Mouse (Mus musculus) gastrocnemius, postnatal 25 days (tissue): ENCODE measurements around the gene Fgd1. TPM values are rescaled to one million over a fixed set of nuclear protein-coding genes. Genes with fewer than 3 reads are reported as not detected.

Experiments
- DNase-seq: peaks from one replicate; pipeline ENCODE4 v3.0.0; 2022
- long read RNA-seq, 2 experiments: library from polyadenylated mRNA; stranded (forward); transcript quantifications; one replicate each; pipeline ENCODE4 v2.0.0; 2021
- total RNA-seq, 2 experiments: library from RNA; stranded (reverse); gene quantifications; 1 replicate in 1 of 2; 2 replicates in 1 of 2; pipeline ENCODE4 v1.2.3; 2021

Fgd1 gene
- 1 to 10 TPM; 1.8 to 2.3 TPM for total RNA-seq
- long read RNA-seq, experiment 1, partial matches to known transcripts: 0 of 1 reads
- long read RNA-seq, experiment 1, other reads (novel, unspliced or antisense): 1 of 1 reads
- long read RNA-seq, experiment 2, full-length matches to known transcripts: 2 of 2 reads
- long read RNA-seq, experiment 2, partial matches to known transcripts: 0 of 2 reads
- long read RNA-seq, experiment 2, other reads (novel, unspliced or antisense): 0 of 2 reads

- no peak for DNase-seq
Observed at GRCm38 (mm10) chrX:151045850-151046249, at the start of gene Fgd1. TSS of gene Fgd1 (plus strand) at chrX:151046150.

GRCm38 (mm10) chrX:150996775-150997174 is 49.2 kb upstream of the Fgd1 start:
- no peak for DNase-seq

DNA sequence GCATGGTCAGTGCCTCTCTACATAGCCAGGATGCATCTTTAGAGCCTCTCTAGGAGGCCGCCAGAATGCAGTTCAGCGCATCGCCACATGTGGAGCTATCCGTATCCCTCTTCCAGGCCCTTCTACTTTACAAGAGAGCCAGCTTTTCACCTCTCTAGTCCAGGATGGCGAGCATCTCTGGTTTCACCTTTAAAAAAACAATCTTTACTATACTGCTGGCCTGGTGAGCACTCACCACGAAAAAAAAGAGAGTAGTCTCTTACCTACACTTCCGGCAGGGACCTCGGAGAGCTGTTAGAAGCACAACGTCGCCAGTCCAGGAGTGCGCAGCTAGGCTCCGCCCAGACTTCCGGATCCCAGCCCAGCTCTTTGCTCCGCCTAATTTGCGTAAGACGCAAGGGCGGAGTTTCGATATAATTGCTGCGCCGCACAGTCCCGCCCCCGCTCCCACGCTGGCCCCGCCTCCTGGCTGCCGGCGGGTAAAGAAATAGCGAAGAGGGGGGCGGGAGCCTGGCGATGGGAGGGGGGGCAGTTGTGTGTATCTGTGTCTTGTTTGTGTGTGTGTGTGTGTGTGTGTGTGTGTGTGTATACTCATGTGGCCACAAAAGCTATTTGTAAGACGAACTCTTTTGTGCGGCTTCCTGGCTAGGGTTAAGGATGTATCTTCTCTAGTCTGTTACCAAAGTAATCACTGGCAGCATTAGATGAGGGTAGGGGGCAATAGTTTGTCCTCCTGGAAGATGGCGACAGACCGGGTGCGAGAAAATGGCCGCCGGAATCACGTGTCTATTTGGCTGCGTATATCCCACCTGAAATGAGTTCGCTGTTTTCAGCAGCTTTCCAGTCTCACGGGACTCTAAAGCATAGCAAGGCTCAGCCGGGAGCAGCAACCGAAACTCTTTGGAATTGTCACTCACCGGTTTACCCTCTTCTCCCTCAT is 28.7 kb upstream of the Fgd1 start, which contains the start of gene Gnl3l:
Gene Gnl3l (minus strand): TSS at position 385 of the 940 bp plus-strand sequence.
- DNase-seq: peak; percentile 88

DNA sequence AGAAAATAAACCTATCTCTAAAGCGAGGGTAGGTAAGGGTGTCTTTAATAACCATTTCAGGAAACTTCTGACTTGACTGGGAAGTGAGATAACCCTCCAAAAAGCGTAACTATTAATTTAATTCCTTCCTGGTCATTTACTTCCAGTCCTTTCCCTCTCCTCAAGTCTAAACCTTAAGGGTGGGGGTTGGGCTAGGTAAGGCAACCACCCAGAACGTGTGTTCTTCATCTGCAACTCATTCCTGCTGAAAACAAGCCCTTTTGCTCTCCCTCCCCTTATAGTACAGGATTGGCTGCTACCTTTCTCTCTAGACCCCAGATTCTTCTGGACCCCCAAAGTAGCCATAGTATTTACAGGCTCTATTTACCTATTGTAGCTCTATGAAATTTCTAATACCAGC is 28.1 kb upstream of the Fgd1 start:
- DNase-seq: no peak

DNA sequence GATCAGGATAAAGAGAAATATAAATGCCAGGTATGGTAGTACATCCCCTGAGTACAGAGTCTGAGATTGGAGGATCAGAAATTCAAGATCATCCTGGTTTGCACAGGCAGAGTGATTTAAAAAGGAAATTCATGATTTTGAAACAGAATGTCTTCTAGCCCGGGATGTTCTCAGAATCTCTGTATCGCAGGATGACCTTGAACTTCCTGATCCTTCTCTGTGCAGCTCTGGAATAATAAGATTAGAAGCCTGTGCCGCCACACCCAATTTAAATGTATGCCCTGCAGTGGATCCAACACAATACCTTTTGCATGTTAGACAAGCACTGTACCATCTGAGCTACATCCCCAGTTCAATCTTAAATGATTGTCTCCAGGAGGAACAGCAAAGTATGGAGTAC is 27.2 kb upstream of the Fgd1 start:
- DNase-seq: no peak

DNA sequence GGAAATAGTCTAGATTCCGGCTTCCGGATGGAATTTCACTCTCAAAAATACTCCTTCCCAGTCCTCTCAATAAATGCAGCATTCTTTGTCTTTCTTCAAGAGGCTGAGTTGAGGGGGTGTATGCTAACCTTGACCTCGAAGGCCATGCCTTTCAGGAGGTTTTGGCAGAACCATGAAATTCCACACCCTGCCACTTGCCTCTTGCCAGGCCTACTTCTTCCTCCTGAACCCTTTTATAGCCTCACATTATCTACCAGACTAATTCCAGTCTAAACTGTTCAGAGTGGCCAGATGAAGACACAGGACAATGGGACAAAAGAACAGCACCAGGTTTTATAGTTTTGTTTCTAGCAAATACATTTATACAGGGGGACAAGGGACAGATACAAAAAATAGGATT is 14.6 kb upstream of the Fgd1 start:
- no peak for DNase-seq

GRCm38 (mm10) chrX:151041223-151041622 is 4.7 kb upstream of the Fgd1 start:
- DNase-seq: no peak

DNA sequence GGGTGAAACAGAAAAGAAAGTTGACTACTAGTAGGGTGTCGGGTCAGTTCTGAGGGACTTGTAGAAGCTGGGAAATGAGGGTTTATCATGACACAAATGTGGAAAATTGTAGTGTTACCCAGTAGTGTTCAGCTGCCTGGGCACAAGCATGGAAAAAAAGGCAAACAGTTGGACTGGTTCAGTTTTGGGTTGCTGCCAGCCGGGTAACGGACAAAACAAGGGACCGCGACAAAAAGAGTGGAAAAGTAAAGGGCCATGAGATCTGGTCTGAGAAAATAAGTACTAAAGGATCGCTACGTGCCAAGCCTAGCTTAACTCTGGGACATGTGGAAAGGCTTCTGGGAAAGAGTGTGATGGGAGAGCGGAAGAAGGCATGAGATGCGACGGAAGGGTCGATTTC is 371 bp downstream of the Fgd1 start:
- no peak for DNase-seq

- peak; percentile 79 for DNase-seq
Observed at GRCm38 (mm10) chrX:151046777-151047430, 954 bp downstream of the Fgd1 start.

GRCm38 (mm10) chrX:151047431-151048058 is 1.6 kb downstream of the Fgd1 start:
- DNase-seq: peak; percentile 48

DNA sequence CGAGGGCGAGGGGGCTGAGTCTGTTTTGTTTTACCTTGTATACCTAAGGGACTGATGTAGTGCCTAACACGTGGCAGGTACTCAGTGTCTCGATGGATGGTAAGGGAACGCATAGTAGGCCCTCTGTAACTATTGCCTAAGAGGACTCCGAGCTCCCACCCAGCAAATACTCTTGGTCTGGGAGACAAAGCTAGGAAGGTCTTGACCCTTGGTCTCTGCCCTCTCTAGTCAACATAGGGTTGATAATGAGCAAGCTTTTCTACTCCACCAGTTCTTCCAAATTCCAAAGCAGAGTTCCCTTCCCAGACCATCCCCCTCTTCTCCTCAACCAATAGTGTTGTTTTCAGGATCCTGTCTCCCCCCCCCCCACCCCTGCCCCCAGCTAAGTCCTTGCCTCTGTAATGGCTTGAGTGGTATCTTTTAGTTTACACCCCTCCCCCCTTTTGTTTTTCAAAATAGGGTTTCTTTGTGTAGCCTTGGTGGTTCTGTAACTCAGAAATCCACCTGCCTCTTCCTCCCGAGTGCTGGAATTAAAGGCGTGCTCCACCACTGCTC is 3.8 kb downstream of the Fgd1 start:
- no peak for DNase-seq

DNA sequence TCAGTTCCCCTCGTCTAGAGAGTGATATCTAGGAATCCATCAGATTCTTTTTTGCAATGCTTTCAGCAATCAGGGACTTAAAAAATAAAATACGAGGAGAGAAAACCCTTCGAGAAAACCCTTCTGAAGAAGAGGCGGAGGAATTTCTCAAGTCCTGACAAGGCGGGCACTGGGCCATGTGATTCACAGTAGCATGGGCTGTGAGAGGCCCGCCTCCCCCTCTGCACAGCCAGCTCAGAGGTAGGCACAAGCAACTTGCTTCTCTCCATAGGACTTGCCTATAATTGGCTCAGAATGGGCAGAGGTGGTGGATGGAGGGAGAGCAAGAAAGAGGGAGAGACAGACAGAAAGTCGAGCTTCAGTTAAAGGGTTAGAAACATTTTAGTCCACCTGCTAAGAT is 4.4 kb downstream of the Fgd1 start:
- DNase-seq: no peak

DNA sequence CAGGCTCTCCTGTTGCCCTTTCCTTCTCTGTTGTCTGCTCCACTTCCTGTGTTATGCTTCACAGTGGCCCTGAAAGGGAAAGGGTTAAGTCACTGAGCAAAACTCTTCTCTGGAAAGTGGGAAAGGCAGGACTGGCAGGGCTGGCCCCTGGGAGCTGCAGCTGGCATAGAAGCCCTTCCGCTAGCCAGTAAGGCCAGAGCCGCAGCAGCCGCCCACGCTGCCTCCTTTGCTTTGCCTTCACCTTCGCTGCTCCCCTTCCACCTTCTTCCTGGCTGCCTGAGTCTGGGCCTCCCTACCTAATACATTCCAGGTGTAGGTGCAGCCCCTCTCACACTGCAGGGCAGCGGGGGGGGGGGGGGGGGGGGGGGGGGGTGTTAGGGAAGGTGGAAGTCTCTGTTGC is 8.5 kb downstream of the Fgd1 start:
- no peak for DNase-seq

DNA sequence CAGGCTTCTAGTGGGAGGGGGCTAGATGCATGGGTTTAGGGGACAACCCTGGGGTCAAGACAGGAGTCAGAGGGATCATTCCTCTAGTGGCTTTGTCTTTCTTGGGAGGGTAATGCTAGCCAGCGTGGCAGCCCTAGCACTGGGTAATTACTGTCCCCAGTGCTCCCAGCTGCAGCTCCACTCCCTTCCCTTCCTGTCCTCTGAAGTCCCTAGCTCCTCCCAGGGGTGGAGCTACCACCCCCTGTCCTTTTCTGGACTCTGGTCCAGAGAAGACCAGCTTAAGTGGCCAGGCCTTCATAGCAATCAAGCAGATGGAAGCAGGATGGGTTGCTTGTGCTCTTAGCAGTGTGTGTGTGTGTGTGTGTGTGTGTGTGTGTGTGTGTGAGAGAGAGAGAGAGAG is 9.6 kb downstream of the Fgd1 start:
- peak; percentile 26 for DNase-seq

- no peak for DNase-seq
Observed at GRCm38 (mm10) chrX:151059346-151059745, 13.4 kb downstream of the Fgd1 start.

GRCm38 (mm10) chrX:151061615-151062299 is 15.8 kb downstream of the Fgd1 start:
- no peak for DNase-seq

DNA sequence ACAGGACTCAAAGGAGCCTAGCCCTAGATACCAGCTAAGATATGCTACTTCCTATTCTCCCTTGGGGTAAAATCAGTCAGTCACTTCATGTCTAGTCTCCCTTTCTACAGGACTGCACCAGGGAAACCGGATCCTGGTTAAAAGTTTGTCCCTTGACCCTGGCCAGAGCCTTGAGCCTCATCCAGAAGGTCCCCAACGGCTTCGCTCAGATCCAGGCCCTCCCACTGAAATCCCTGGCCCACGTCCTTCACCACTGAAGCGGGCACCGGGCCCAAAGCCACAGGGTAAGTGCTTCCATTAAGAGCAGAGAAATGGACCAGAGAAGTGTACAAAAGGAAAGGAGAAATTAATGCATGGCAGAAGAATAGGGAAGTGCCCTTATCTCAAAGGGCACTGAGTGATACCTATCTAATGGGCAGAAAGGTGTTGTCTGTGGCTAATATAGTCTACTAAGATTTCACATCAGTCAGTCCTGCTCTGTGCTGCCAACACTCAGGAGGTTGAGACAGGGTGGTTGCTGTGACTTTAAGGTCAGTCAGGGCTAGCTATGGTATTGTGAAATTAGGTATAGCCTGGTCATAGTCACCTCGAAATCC is 20.2 kb downstream of the Fgd1 start:
- DNase-seq: no peak

DNA sequence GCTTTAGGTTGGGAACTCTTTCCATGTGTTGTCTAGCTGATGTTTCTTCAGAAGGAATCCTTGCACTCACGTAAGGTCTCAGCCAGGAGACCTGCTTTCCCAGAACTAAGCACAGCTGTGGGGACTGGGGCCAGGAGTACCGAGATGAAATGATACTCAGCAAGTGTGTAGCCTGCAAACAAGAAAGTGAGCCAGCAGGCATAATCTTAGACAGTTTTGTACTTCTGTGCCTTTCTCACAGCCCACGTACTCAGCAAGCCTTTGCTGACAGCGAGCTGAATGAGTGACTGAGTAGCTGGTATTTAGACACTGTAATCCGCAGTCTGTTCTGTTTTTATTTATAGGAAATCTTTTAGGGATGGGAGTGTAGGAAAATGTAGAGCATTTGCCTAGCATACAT is 21.9 kb downstream of the Fgd1 start:
- no peak for DNase-seq

DNA sequence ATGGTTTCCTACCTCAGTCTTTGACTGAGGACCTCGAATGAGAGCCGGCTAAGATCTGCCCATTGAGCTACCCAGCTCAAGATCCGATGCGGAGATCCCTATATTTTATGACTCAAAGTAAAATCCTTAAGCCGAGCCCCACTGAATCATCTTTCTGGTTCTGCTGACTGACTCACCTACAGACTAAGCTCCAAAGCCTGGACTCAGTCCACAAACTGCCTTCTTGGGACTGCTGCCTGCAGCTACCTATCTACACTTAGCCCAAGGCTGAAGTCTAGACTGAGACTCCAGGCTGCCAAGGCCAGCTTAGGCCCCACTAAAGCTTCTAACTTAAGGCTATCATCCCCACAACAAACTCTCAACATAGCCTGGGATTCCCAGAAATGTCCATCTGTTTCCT is 30.1 kb downstream of the Fgd1 start:
- DNase-seq: no peak

- no peak for DNase-seq
Observed at GRCm38 (mm10) chrX:151076941-151077485, 31.1 kb downstream of the Fgd1 start.

DNA sequence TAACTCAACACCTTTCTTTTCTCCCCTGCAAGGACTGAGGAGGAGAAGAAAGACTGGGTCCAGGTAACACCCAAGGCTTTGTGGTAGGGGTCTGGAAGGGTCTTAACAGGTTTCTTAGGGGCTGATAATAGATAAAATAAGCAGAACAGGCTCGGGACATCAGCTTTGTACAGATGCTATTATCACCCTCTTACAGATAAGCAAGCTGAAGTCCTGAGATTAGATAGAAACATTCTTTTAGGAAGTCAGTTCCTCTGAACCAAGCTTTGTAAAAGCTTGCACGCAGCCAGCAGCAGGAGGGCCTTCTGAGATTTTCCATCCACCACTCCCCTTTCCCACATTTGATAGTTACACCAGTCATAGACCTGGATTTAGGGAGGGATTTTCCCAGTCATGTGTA is 39.6 kb downstream of the Fgd1 start:
- DNase-seq: no peak
